Mouse (Mus musculus): ENCODE measurements around the gene Fuk.
A peak's percentile ranks its signal among the peaks of the same experiment; 100 is the strongest.
"Not testable (repeated sequence)": the region's sequence is repeated elsewhere in the genome, so short reads cannot be mapped to it uniquely, and the experiment has no call there.

Gene Fuk

GRCm38 (mm10) chr8:110919341-110920031, 17.2 kb upstream of the Fuk start, which contains the start of gene St3gal2:
Gene St3gal2 (plus strand): TSS chr8:110919922.
- peak; percentile 86 for DNase-seq (ENCODE audit: low read depth, low spot score)

GRCm38 (mm10) chr8:110918460-110918859, 16.2 kb upstream of the Fuk start:
- DNase-seq (ENCODE audit: low read depth, low spot score): no peak

GRCm38 (mm10) chr8:110918027-110918426, 15.7 kb upstream of the Fuk start:
- DNase-seq (ENCODE audit: low read depth, low spot score): no peak

GRCm38 (mm10) chr8:110917415-110917814, 15.1 kb upstream of the Fuk start:
- no peak for DNase-seq (ENCODE audit: low read depth, low spot score)

- no peak for DNase-seq (ENCODE audit: low read depth, low spot score)
These were observed 9.6 kb upstream of the Fuk start for GRCm38 (mm10) chr8:110911576-110912570.

GRCm38 (mm10) chr8:110909850-110910249, 7.6 kb upstream of the Fuk start:
- not testable (repeated sequence) for DNase-seq (ENCODE audit: low read depth, low spot score)

- no peak for DNase-seq (ENCODE audit: low read depth, low spot score)
These were observed 4.4 kb upstream of the Fuk start for GRCm38 (mm10) chr8:110906682-110907081.

- no peak for DNase-seq (ENCODE audit: low read depth, low spot score)
These were observed 3.1 kb upstream of the Fuk start for GRCm38 (mm10) chr8:110905404-110905803.

- DNase-seq (ENCODE audit: low read depth, low spot score): no peak
These were observed 284 bp upstream of the Fuk start for GRCm38 (mm10) chr8:110902579-110902965.

GRCm38 (mm10) chr8:110901056-110901455, 1.2 kb downstream of the Fuk start:
- no peak for DNase-seq (ENCODE audit: low read depth, low spot score)

GRCm38 (mm10) chr8:110897495-110897894, 4.8 kb downstream of the Fuk start:
- no peak for DNase-seq (ENCODE audit: low read depth, low spot score)

- no peak for DNase-seq (ENCODE audit: low read depth, low spot score)
These were observed 6.5 kb downstream of the Fuk start for GRCm38 (mm10) chr8:110895812-110896211.

GRCm38 (mm10) chr8:110895254-110895653, 7.0 kb downstream of the Fuk start:
- DNase-seq (ENCODE audit: low read depth, low spot score): no peak

- no peak for DNase-seq (ENCODE audit: low read depth, low spot score)
These were observed 7.4 kb downstream of the Fuk start for GRCm38 (mm10) chr8:110894851-110895250.

GRCm38 (mm10) chr8:110892913-110893312, 9.4 kb downstream of the Fuk start:
- no peak for DNase-seq (ENCODE audit: low read depth, low spot score)

- no peak for DNase-seq (ENCODE audit: low read depth, low spot score)
These were observed 10.2 kb downstream of the Fuk start for GRCm38 (mm10) chr8:110892040-110892439.

GRCm38 (mm10) chr8:110889904-110890470, 12.3 kb downstream of the Fuk start:
- no peak for DNase-seq (ENCODE audit: low read depth, low spot score)

GRCm38 (mm10) chr8:110888860-110889259, 13.4 kb downstream of the Fuk start:
- no peak for DNase-seq (ENCODE audit: low read depth, low spot score)

GRCm38 (mm10) chr8:110888441-110888840, 13.8 kb downstream of the Fuk start:
- DNase-seq (ENCODE audit: low read depth, low spot score): no peak

- DNase-seq (ENCODE audit: low read depth, low spot score): no peak
These were observed 14.7 kb downstream of the Fuk start for GRCm38 (mm10) chr8:110887551-110887950.

GRCm38 (mm10) chr8:110886634-110887033, 15.7 kb downstream of the Fuk start:
- no peak for DNase-seq (ENCODE audit: low read depth, low spot score)

GRCm38 (mm10) chr8:110883824-110884223, 18.5 kb downstream of the Fuk start:
- DNase-seq (ENCODE audit: low read depth, low spot score): no peak
